ENCODE assay signal across 10 mouse cellular contexts in genomic region chr16:94816391-94816790, GRCm38 (mm10).
DNase-seq lines count a peak whose midpoint lies in the region; ATAC-seq and TF ChIP-seq lines count a peak whose summit lies in the region.
"Had no signal": no experiment of that assay in that cellular context is flagged by ENCODE, and none has a peak within 500 bp of the region (broad histone marks: within the 10 kb centered on the region; RNA-seq: fewer than 3 reads in every experiment).

No protein-coding gene starts in this region.

- no peaks in the 10 kb centered on the region for H3K36me3 ChIP-seq in MEL (ENCODE audit: control insufficient read depth in 1 of 2, insufficient read depth in 2 of 2, low read length in 2 of 2)
- H3K36me3 ChIP-seq in hindbrain, embryonic 14.5 days (replicated peaks; ENCODE audit: control insufficient read depth, insufficient read depth), result no peaks in the 10 kb centered on the region
- no peaks in the 10 kb centered on the region for H3K36me3 ChIP-seq in splenic B cell, adult 2 months (ENCODE audit: control insufficient read depth, insufficient read depth, low read length, poor library complexity, severe bottlenecking)
- H3K36me3 ChIP-seq: embryonic facial prominence, embryonic 15.5 days; limb, embryonic 13.5 days had no signal

- TF ChIP-seq RAD21 in MEL (IDR thresholded peaks at IDR 0.05; ENCODE audit: low read depth, low read length), result peak; percentile 67

- no peak overlapping the region for H3K9ac ChIP-seq in MEL (ENCODE audit: control insufficient read depth, low read depth, low read length, poor library complexity, severe bottlenecking)
- no peak overlapping the region for H3K9ac ChIP-seq in hindbrain, embryonic 14.5 days
- H3K9ac ChIP-seq: embryonic facial prominence, embryonic 15.5 days; limb, embryonic 13.5 days had no signal

- intact Hi-C loops in left cerebral cortex, postnatal 36 days (cut with DNase I), result loop anchor here (2.0 to 5.0 kb wide), 3 partner anchors 66 to 180 kb away; partner anchors contain the start of gene Kcnj6

- H3K4me1 ChIP-seq in MEL (ENCODE audit: control insufficient read depth in 1 of 2, insufficient read depth in 2 of 2, low read length in 2 of 2), result no peaks in the 10 kb centered on the region
- no peaks in the 10 kb centered on the region for H3K4me1 ChIP-seq in hindbrain, embryonic 14.5 days (replicated peaks; ENCODE audit: control insufficient read depth, insufficient read depth, low read length)
- H3K4me1 ChIP-seq: embryonic facial prominence, embryonic 15.5 days; limb, embryonic 13.5 days had no signal

- 23% methylated on average over 6 of the region's 6 CpGs for WGBS in hindbrain, embryonic 14.5 days

- H3K27me3 ChIP-seq in MEL (ENCODE audit: control insufficient read depth in 1 of 2, insufficient read depth in 2 of 2, low read length in 2 of 2), result no peaks in the 10 kb centered on the region
- H3K27me3 ChIP-seq in hindbrain, embryonic 14.5 days (ENCODE audit: control insufficient read depth, insufficient read depth, low read length), result no peaks in the 10 kb centered on the region
- H3K27me3 ChIP-seq in splenic B cell, adult 2 months (ENCODE audit: control insufficient read depth, insufficient read depth, low read length, poor library complexity, severe bottlenecking), result no peaks in the 10 kb centered on the region
- H3K27me3 ChIP-seq: embryonic facial prominence, embryonic 15.5 days; limb, embryonic 13.5 days had no signal

- ATAC-seq in hindbrain, embryonic 14.5 days (ENCODE audit: low FRiP score), result peak; percentile 17; the same call in 1 of the 2 replicates

- TF ChIP-seq POLR2A in MEL (IDR thresholded peaks at IDR 0.05; ENCODE audit: control insufficient read depth in 1 of 2, insufficient read depth in 1 of 2, low read depth in 1 of 2, low read length in 2 of 2, poor library complexity in 1 of 2), result no peak

- H3K9me3 ChIP-seq in MEL (replicated peaks; ENCODE audit: insufficient read depth, low read length), result no peaks in the 10 kb centered on the region; the same call in 1 of the 2 replicates
- H3K9me3 ChIP-seq in hindbrain, embryonic 14.5 days (ENCODE audit: control insufficient read depth, low read length), result peaks cover 18% of the 10 kb centered on the region

- H3K27ac ChIP-seq in MEL (ENCODE audit: control insufficient read depth, low read depth, low read length), result no peak overlapping the region
- no peak overlapping the region for H3K27ac ChIP-seq in hindbrain, embryonic 14.5 days
- H3K27ac ChIP-seq: embryonic facial prominence, embryonic 15.5 days; limb, embryonic 13.5 days had no signal

- DNase-seq in left cerebral cortex, adult 11 months (ENCODE audit: low spot score), result peak; percentile 30
- no peak for DNase-seq in left cerebral cortex, adult 8-10 months (ENCODE audit: low spot score in 2 of 2)
- peak; percentile 62 for DNase-seq in MEL (ENCODE audit: low read depth, low spot score)
- DNase-seq in cerebellum, adult 9-10 months, result peak; percentile 86
- DNase-seq in hindbrain, embryonic 14.5 days (ENCODE audit: low spot score), result peak; percentile 81
- peak; percentile 17 to 46 for DNase-seq in left cerebral cortex, postnatal 36 days (ENCODE audit: low spot score in 2 of 2)
- DNase-seq in splenic B cell, adult 2 months (ENCODE audit: low read depth, low spot score), result peak; percentile 48
- no peak for DNase-seq in ovary, adult 18-20 months (ENCODE audit: low spot score)

- H3K79me2 ChIP-seq in MEL (ENCODE audit: control insufficient read depth, insufficient read depth, low read length, poor library complexity), result no peaks in the 10 kb centered on the region

- no peak for TF ChIP-seq EP300 in MEL (IDR thresholded peaks at IDR 0.05; ENCODE audit: low read depth in 1 of 2, low read length in 2 of 2)

- peak; percentile 43 to 74 (median 54) for TF ChIP-seq CTCF in MEL (IDR thresholded peaks at IDR 0.05 in 2 of 3, conservative IDR thresholded peaks at IDR 0.05 in 1 of 3; ENCODE audit: control insufficient read depth in 1 of 3, insufficient read depth in 1 of 3, low read depth in 2 of 3, low read length in 3 of 3, poor library complexity in 1 of 3, severe bottlenecking in 1 of 3)

- no peak overlapping the region for H3K4me3 ChIP-seq in MEL (ENCODE audit: control insufficient read depth in 1 of 2, insufficient read depth in 1 of 2, low read depth in 2 of 2, low read length in 2 of 2)
- H3K4me3 ChIP-seq in hindbrain, embryonic 14.5 days (replicated peaks; ENCODE audit: low read length), result no peak overlapping the region
- H3K4me3 ChIP-seq: embryonic facial prominence, embryonic 15.5 days; limb, embryonic 13.5 days had no signal

- no peak overlapping the region for H3K4me2 ChIP-seq in hindbrain, embryonic 14.5 days (replicated peaks)
- H3K4me2 ChIP-seq: embryonic facial prominence, embryonic 15.5 days; limb, embryonic 13.5 days had no signal

TF ChIP-seq in MEL, 35 proteins besides CTCF, POLR2A, EP300 and RAD21:
- TF ChIP-seq ZC3H11A (IDR thresholded peaks at IDR 0.05; ENCODE audit: low read depth, low read length) (peak; percentile 54), TAL1 (IDR thresholded peaks at IDR 0.05; ENCODE audit: low read length) (no peak), SMC3 (IDR thresholded peaks at IDR 0.05; ENCODE audit: low read depth, low read length) (peak; percentile 85), POLR2AphosphoS5 (IDR thresholded peaks at IDR 0.05; ENCODE audit: borderline replicate concordance, low read depth, low read length) (no peak), UBTF (IDR thresholded peaks at IDR 0.05; ENCODE audit: borderline replicate concordance, insufficient read depth, low read depth, low read length) (no peak)
TF ChIP-seq in MEL: peak in this region for 2.

Comparison
In these comparisons a context has a peak if more than half of its experiments do, and no peak if none do; other contexts are left out.
1. DNase-seq: peak in left cerebral cortex, adult 11 months (single experiment), MEL (single experiment), cerebellum, adult 9-10 months (single experiment), hindbrain, embryonic 14.5 days (single experiment), left cerebral cortex, postnatal 36 days (2 of 2) and splenic B cell, adult 2 months (single experiment); none in left cerebral cortex, adult 8-10 months (0 of 2) and ovary, adult 18-20 months (single experiment).